Mouse (Mus musculus): ENCODE measurements around the gene Mrpl24. TPM values are rescaled to one million over a fixed set of nuclear protein-coding genes. Genes with fewer than 3 reads are reported as not detected.

Gene Mrpl24
- polyA plus RNA-seq, 1 experiment from 2014 or later: 83.6 TPM

GRCm38 (mm10) chr3:87935201-87935600 lies 15.9 kb downstream of the Mrpl24 start:
- no peak for ATAC-seq (ENCODE audit: low FRiP score)
- no peaks in the 10 kb centered on the region for H3K9me3 ChIP-seq (ENCODE audit: control insufficient read depth, low read length)
- no peak overlapping the region for H3K4me3 ChIP-seq (ENCODE audit: low read depth, low read length)
- DNase-seq (ENCODE audit: low spot score): no peak
- no peak overlapping the region for H3K4me2 ChIP-seq (replicated peaks; ENCODE audit: low read depth, low read length)
- H3K4me1 ChIP-seq (replicated peaks; ENCODE audit: control insufficient read depth, insufficient read depth, low read length): peaks cover 3% of the 10 kb centered on the region; the same call in 1 of the 2 replicates
- no peak overlapping the region for H3K27ac ChIP-seq (ENCODE audit: low read depth, low read length)
- H3K27me3 ChIP-seq (ENCODE audit: control insufficient read depth, insufficient read depth, low read length): no peaks in the 10 kb centered on the region
- peaks cover 20% of the 10 kb centered on the region for H3K36me3 ChIP-seq (ENCODE audit: control insufficient read depth, insufficient read depth, low read length)
- WGBS: 81% methylated on average over 4 of the region's 4 CpGs
- H3K9ac ChIP-seq (ENCODE audit: low read depth, low read length): no peak overlapping the region

GRCm38 (mm10) chr3:87935776-87936175 lies 16.5 kb downstream of the Mrpl24 start:
- Histone ChIP-seq H3K9ac (ENCODE audit: low read depth, low read length) (no peak overlapping the region), H3K27me3 (ENCODE audit: control insufficient read depth, insufficient read depth, low read length) (no peaks in the 10 kb centered on the region), H3K27ac (ENCODE audit: low read depth, low read length) (no peak overlapping the region), H3K4me3 (ENCODE audit: low read depth, low read length) (no peak overlapping the region), H3K36me3 (ENCODE audit: control insufficient read depth, insufficient read depth, low read length) (peaks cover 20% of the 10 kb centered on the region), H3K4me2 (replicated peaks; ENCODE audit: low read depth, low read length) (no peak overlapping the region), H3K9me3 (ENCODE audit: control insufficient read depth, low read length) (no peaks in the 10 kb centered on the region), H3K4me1 (replicated peaks; ENCODE audit: control insufficient read depth, insufficient read depth, low read length) (peaks cover 3% of the 10 kb centered on the region; the same call in 1 of the 2 replicates)
- 97% methylated on average over 2 of the region's 2 CpGs for WGBS
- DNase-seq (ENCODE audit: low spot score) (peak; percentile 91), ATAC-seq (ENCODE audit: low FRiP score) (0 out of 2 replicates have a peak, but pooled peaks have one; percentile 38)

GRCm38 (mm10) chr3:87940611-87941010 lies 21.3 kb downstream of the Mrpl24 start:
- H3K27me3 ChIP-seq (ENCODE audit: control insufficient read depth, insufficient read depth, low read length): no peaks in the 10 kb centered on the region
- peaks cover 12% of the 10 kb centered on the region; the same call in 1 of the 2 replicates for H3K4me1 ChIP-seq (replicated peaks; ENCODE audit: control insufficient read depth, insufficient read depth, low read length)
- no peak overlapping the region for H3K4me3 ChIP-seq (ENCODE audit: low read depth, low read length)
- H3K4me2 ChIP-seq (replicated peaks; ENCODE audit: low read depth, low read length): no peak overlapping the region
- H3K9ac ChIP-seq (ENCODE audit: low read depth, low read length): no peak overlapping the region
- DNase-seq (ENCODE audit: low spot score) (no peak), ATAC-seq (ENCODE audit: low FRiP score) (no peak)
- peaks cover 16% of the 10 kb centered on the region for H3K36me3 ChIP-seq (ENCODE audit: control insufficient read depth, insufficient read depth, low read length)
- no peak overlapping the region for H3K27ac ChIP-seq (ENCODE audit: low read depth, low read length)
- no peaks in the 10 kb centered on the region for H3K9me3 ChIP-seq (ENCODE audit: control insufficient read depth, low read length)
- WGBS: 74% methylated on average over 5 of the region's 5 CpGs

GRCm38 (mm10) chr3:87942471-87942870 lies 23.2 kb downstream of the Mrpl24 start:
- Histone ChIP-seq H3K9me3 (ENCODE audit: control insufficient read depth, low read length) (no peaks in the 10 kb centered on the region), H3K4me1 (replicated peaks; ENCODE audit: control insufficient read depth, insufficient read depth, low read length) (peaks cover 26% of the 10 kb centered on the region), H3K4me3 (ENCODE audit: low read depth, low read length) (no peak overlapping the region), H3K4me2 (replicated peaks; ENCODE audit: low read depth, low read length) (no peak overlapping the region), H3K9ac (ENCODE audit: low read depth, low read length) (no peak overlapping the region), H3K36me3 (ENCODE audit: control insufficient read depth, insufficient read depth, low read length) (peaks cover 13% of the 10 kb centered on the region), H3K27me3 (ENCODE audit: control insufficient read depth, insufficient read depth, low read length) (no peaks in the 10 kb centered on the region), H3K27ac (ENCODE audit: low read depth, low read length) (no peak overlapping the region)
- DNase-seq (ENCODE audit: low spot score) (no peak), ATAC-seq (ENCODE audit: low FRiP score) (no peak)
- WGBS: 96% methylated on average over 2 of the region's 2 CpGs

- WGBS: 84% methylated on average over 7 of the region's 7 CpGs
- DNase-seq (ENCODE audit: low spot score): no peak
These were observed 24.3 kb downstream of the Mrpl24 start for GRCm38 (mm10) chr3:87943586-87943985.

GRCm38 (mm10) chr3:87944838-87945600 lies 25.7 kb downstream of the Mrpl24 start:
- H3K27ac ChIP-seq (ENCODE audit: low read depth, low read length): peak overlapping the region; percentile 91
- peak overlapping the region; percentile 37; the same call in 1 of the 2 replicates for H3K9ac ChIP-seq (ENCODE audit: low read depth, low read length)
- H3K36me3 ChIP-seq (ENCODE audit: control insufficient read depth, insufficient read depth, low read length): 0 out of 2 replicates have a peak, but pooled peaks cover 3% of the 10 kb centered on the region
- H3K9me3 ChIP-seq (ENCODE audit: control insufficient read depth, low read length): no peaks in the 10 kb centered on the region
- no peaks in the 10 kb centered on the region for H3K27me3 ChIP-seq (ENCODE audit: control insufficient read depth, insufficient read depth, low read length)
- WGBS: 8% methylated on average over 4 of the region's 4 CpGs
- DNase-seq (ENCODE audit: low spot score) (peak; percentile 49), ATAC-seq (ENCODE audit: low FRiP score) (peak; percentile 33; the same call in 1 of the 2 replicates)
- H3K4me2 ChIP-seq (replicated peaks; ENCODE audit: low read depth, low read length): no peak overlapping the region
- no peak overlapping the region for H3K4me3 ChIP-seq (ENCODE audit: low read depth, low read length)
- peaks cover 33% of the 10 kb centered on the region for H3K4me1 ChIP-seq (replicated peaks; ENCODE audit: control insufficient read depth, insufficient read depth, low read length)

More at GRCm38 (mm10) chr3:87943586-87943985, 24.3 kb downstream of the Mrpl24 start:
- no peak overlapping the region for H3K9ac ChIP-seq (ENCODE audit: low read depth, low read length)
- no peaks in the 10 kb centered on the region for H3K9me3 ChIP-seq (ENCODE audit: control insufficient read depth, low read length)
- H3K4me2 ChIP-seq (replicated peaks; ENCODE audit: low read depth, low read length): no peak overlapping the region
- no peak overlapping the region for H3K27ac ChIP-seq (ENCODE audit: low read depth, low read length)
- no peaks in the 10 kb centered on the region for H3K27me3 ChIP-seq (ENCODE audit: control insufficient read depth, insufficient read depth, low read length)
- H3K4me1 ChIP-seq (replicated peaks; ENCODE audit: control insufficient read depth, insufficient read depth, low read length): peaks cover 33% of the 10 kb centered on the region
- peaks cover 9% of the 10 kb centered on the region for H3K36me3 ChIP-seq (ENCODE audit: control insufficient read depth, insufficient read depth, low read length)
- no peak for ATAC-seq (ENCODE audit: low FRiP score)
- H3K4me3 ChIP-seq (ENCODE audit: low read depth, low read length): no peak overlapping the region

- ATAC-seq (ENCODE audit: low FRiP score) (peak; percentile 43), DNase-seq (ENCODE audit: low spot score) (peak; percentile 59)
- Histone ChIP-seq H3K27me3 (ENCODE audit: control insufficient read depth, insufficient read depth, low read length) (no peaks in the 10 kb centered on the region), H3K4me2 (replicated peaks; ENCODE audit: low read depth, low read length) (no peak overlapping the region; the same call in 1 of the 2 replicates), H3K9ac (ENCODE audit: low read depth, low read length) (peak overlapping the region; percentile 37; the same call in 1 of the 2 replicates), H3K4me1 (replicated peaks; ENCODE audit: control insufficient read depth, insufficient read depth, low read length) (peaks cover 33% of the 10 kb centered on the region), H3K9me3 (ENCODE audit: control insufficient read depth, low read length) (no peaks in the 10 kb centered on the region), H3K36me3 (ENCODE audit: control insufficient read depth, insufficient read depth, low read length) (0 out of 2 replicates have a peak, but pooled peaks cover 3% of the 10 kb centered on the region), H3K4me3 (ENCODE audit: low read depth, low read length) (no peak overlapping the region), H3K27ac (ENCODE audit: low read depth, low read length) (peak overlapping the region; percentile 91)
- 5% methylated on average over 12 of the region's 12 CpGs for whole genome bisulfite sequencing
These were observed 26.7 kb downstream of the Mrpl24 start for GRCm38 (mm10) chr3:87945781-87946540.

- peaks cover 33% of the 10 kb centered on the region for H3K4me1 ChIP-seq (replicated peaks; ENCODE audit: control insufficient read depth, insufficient read depth, low read length)
- 0% methylated on average over 1 of the region's 1 CpGs for WGBS
- no peaks in the 10 kb centered on the region for H3K36me3 ChIP-seq (ENCODE audit: control insufficient read depth, insufficient read depth, low read length)
- no peak overlapping the region; the same call in 1 of the 2 replicates for H3K4me2 ChIP-seq (replicated peaks; ENCODE audit: low read depth, low read length)
- H3K9me3 ChIP-seq (ENCODE audit: control insufficient read depth, low read length): no peaks in the 10 kb centered on the region
- H3K27ac ChIP-seq (ENCODE audit: low read depth, low read length): peak overlapping the region; percentile 91
- DNase-seq (ENCODE audit: low spot score) (no peak), ATAC-seq (ENCODE audit: low FRiP score) (no peak)
- H3K9ac ChIP-seq (ENCODE audit: low read depth, low read length): peak overlapping the region; percentile 2; the same call in 1 of the 2 replicates
- H3K4me3 ChIP-seq (ENCODE audit: low read depth, low read length): no peak overlapping the region
- no peaks in the 10 kb centered on the region for H3K27me3 ChIP-seq (ENCODE audit: control insufficient read depth, insufficient read depth, low read length)
These were observed 27.2 kb downstream of the Mrpl24 start for GRCm38 (mm10) chr3:87946541-87946860.
